Mouse (Mus musculus): ENCODE data around the gene Mapkapk5. TPM values are rescaled to one million over a fixed set of nuclear protein-coding genes. Genes with fewer than 3 reads are reported as not detected.

Mapkapk5 gene
- polyA plus RNA-seq (2015; fragmentation: Nextera tagmentation; extraction: Ambion mirVana) = 67.5 and 67.7 TPM in 2 replicates

DNA sequence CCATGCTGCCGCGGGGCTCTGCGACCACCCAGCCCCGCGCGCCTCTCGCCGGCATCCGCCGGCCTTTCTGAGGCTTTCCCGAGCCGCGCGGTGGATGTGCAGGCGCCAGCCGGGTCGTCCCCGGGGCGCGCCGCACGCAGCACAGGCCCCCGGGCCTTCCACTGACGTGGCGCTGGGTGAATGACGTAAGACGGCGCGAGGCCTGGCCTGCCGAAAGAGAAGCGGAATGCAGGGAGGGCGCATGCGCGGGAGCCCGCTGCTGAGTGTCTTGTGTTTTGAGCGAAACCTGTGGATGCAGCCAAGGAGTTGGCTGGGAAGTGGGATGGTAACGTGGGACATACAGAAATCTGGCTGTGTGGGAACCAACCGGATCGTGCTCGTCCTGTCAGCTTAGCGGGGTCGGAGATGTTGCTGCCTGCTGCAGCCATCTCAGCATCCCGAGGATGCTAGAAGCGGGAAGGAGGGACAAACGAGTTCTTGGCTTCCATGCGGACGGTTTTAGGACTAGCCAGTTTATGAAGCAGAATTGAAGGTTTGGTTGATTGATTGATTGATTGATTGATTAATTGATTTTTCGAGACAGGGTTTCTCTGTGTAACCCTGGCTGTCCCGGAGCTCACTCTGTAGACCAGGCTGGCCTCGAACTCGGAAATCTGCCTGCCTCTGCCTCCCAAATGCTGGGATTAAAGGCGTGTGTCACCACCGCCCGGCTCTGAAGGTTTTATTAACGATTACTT, at the start of gene Mapkapk5:
TSS of gene Mapkapk5 (minus strand) at position 113 of the 737 bp plus-strand sequence.
- peaks cover 38% of the 10 kb centered on the region for H3K4me1 ChIP-seq
- peak; percentile 95 for ATAC-seq (replicated peaks)
- H3K9ac ChIP-seq = peak within 1 kb of the TSS; percentile 92
- H3K36me3 ChIP-seq (replicated peaks) = no peaks in the 10 kb centered on the region
- H3K9me3 ChIP-seq = no peaks in the 10 kb centered on the region
- no peaks in the 10 kb centered on the region for H3K27me3 ChIP-seq (replicated peaks)
- H3K4me2 ChIP-seq = peak within 1 kb of the TSS; percentile 63
- H3K4me3 ChIP-seq = peak within 1 kb of the TSS; percentile 75
- 2% methylated on average over 51 of the region's 55 CpGs for WGBS
- H3K27ac ChIP-seq = peak within 1 kb of the TSS; percentile 98

DNA sequence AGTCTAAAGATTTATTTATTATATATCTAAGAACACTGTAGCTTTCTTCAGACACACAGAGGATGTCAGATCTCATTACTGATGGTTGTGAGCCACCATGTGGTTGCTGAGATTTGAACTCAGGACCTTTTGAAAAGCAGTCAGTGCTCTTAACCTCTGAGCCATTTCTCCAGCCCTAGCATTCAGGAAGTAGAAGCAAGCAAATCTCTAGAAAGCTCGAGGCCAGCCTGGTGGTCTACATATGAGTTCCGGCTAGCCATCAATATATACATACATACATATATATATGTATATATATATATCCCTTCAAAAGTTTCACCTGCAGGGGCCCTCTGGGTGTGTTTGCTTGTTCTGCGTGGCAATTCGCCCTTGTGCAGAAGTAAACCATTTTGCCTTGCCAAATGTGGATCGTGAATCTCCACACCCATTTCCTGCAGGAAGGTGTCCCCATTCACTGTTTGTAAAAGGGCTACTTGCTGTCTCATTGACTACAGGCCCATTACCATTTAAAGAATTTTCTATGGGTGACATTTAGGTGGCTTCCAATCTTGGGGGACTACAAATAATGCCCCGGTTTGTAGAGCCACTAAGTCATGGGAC, 49.1 kb upstream of the Mapkapk5 start:
- WGBS = 86% methylated on average over 6 of the region's 6 CpGs
- Histone ChIP-seq H3K4me2 (peak overlapping the region; percentile 98), H3K9ac (peak overlapping the region; percentile 75), H3K27ac (peak overlapping the region; percentile 77; the same call in 1 of the 2 replicates), H3K36me3 (replicated peaks) (no peaks in the 10 kb centered on the region), H3K4me3 (0 out of 2 replicates have a peak overlapping the region, but pooled peaks have one; percentile 77), H3K4me1 (peaks cover 30% of the 10 kb centered on the region), H3K9me3 (no peaks in the 10 kb centered on the region), H3K27me3 (replicated peaks) (no peaks in the 10 kb centered on the region)
- ATAC-seq (replicated peaks) = no peak

DNA sequence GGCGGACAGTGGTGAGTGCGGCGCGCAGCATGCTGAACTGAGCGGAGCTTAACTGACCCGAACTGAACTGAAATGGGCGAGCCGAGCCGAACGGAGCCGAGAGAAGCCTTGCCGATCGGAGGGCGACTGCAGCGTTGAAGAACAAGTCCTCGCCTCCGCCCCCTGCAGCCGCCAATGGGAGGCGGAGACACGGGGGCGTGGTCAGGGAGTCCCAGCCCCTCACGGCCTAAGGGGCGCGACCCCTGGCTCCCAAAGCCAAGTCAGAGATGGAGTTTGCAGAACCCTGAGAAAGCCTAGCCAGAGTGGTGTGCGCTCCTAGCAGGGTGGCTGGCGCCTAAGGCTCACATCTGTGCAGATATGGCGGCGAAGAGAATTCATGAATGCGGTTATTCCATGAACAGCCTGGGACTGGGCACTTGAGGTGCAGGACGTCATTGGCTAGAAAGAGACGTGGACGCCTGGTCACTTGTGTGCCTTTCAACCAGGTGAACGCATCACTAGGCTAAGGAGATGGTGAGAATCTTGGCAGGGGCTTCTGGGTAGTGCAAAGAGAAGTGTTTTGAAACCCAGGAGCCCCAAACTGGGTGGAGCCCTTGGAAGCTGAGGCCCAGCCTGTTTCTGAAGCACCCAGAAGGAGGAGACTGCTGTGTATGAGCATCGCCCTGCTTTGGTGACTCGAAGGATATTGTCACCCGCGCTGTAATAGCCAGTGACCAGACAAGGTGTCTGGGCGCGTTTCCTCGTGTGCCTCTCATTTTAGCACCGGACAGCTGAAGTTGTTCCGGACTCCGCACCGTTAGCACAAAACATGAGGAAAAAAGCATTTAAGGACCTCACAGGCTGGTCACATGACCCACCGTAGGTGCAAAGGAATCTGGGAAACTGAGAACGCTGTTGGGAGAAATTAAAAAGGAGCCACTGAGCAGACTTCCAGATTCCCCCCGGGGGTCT, 48.0 kb upstream of the Mapkapk5 start, which contains the start of gene Aldh2:
TSS of gene Aldh2 (minus strand) at position 374 of the 951 bp plus-strand sequence.
- Histone ChIP-seq H3K27me3 (replicated peaks) (no peaks in the 10 kb centered on the region), H3K27ac (peak within 1 kb of the TSS; percentile 77), H3K9me3 (no peaks in the 10 kb centered on the region), H3K4me3 (peak within 1 kb of the TSS; percentile 77), H3K4me1 (peaks cover 30% of the 10 kb centered on the region), H3K36me3 (replicated peaks) (no peaks in the 10 kb centered on the region), H3K9ac (peak within 1 kb of the TSS; percentile 75), H3K4me2 (peak within 1 kb of the TSS; percentile 98)
- WGBS = 3% methylated on average over 47 of the region's 47 CpGs
- peak; percentile 84 for ATAC-seq (replicated peaks)

- H3K9me3 ChIP-seq = no peaks in the 10 kb centered on the region
- H3K4me3 ChIP-seq = peak overlapping the region; percentile 77
- H3K36me3 ChIP-seq (replicated peaks) = no peaks in the 10 kb centered on the region
- WGBS = 4% methylated on average over 33 of the region's 33 CpGs
- H3K4me1 ChIP-seq = peaks cover 30% of the 10 kb centered on the region
- peak overlapping the region; percentile 77 for H3K27ac ChIP-seq
- H3K9ac ChIP-seq = peak overlapping the region; percentile 75
- peak; percentile 41 for ATAC-seq (replicated peaks)
- no peaks in the 10 kb centered on the region for H3K27me3 ChIP-seq (replicated peaks)
- peak overlapping the region; percentile 98 for H3K4me2 ChIP-seq
Observed at GRCm38 (mm10) chr5:121592816-121593407, 47.2 kb upstream of the Mapkapk5 start.

DNA sequence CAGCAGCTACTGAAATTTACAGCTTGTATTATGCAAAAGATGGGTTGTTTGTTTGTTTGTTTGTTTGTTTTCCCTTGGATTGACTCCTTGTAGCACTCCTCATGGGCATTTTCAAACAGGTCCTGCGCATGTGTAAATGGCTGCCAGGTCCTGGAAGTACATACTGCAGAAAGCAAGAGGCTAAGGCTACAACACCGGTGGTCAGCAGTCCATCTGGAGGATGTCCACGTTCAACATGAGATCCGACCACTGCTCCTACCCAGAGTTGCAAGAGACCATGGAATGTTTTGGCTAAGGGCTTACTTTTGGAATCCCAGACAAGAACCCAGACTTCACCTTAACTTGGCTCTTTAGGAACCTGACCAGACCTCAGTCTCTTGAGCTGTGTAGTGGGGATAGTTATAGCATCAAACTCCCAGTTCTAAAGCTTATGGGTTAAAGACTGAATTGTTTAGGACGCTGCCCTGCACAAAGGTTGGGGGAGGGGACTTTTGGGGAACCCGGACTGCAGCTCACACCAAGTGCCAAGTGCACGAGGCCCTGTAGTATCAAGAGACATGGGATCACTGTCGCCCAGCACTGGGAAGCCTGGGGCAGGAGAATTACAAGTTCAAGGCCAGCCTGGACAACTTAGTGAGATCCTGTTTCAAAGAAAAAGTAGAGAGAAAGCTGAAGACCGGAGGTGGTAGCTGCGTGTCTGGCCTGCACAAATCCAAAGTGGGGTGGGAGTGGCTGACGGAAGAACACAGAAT, 46.5 kb upstream of the Mapkapk5 start:
- H3K9ac ChIP-seq = no peak overlapping the region
- no peaks in the 10 kb centered on the region for H3K27me3 ChIP-seq (replicated peaks)
- H3K9me3 ChIP-seq = no peaks in the 10 kb centered on the region
- no peaks in the 10 kb centered on the region for H3K36me3 ChIP-seq (replicated peaks)
- H3K27ac ChIP-seq = no peak overlapping the region
- peaks cover 30% of the 10 kb centered on the region for H3K4me1 ChIP-seq
- no peak for ATAC-seq (replicated peaks)
- peak overlapping the region; percentile 98 for H3K4me2 ChIP-seq
- 65% methylated on average over 11 of the region's 11 CpGs for WGBS
- H3K4me3 ChIP-seq = peak overlapping the region; percentile 77

GRCm38 (mm10) chr5:121591417-121592063, 45.8 kb upstream of the Mapkapk5 start:
- no peaks in the 10 kb centered on the region for H3K27me3 ChIP-seq (replicated peaks)
- H3K27ac ChIP-seq = no peak overlapping the region
- ATAC-seq (replicated peaks) = no peak
- H3K36me3 ChIP-seq (replicated peaks) = no peaks in the 10 kb centered on the region
- no peak overlapping the region for H3K4me3 ChIP-seq
- H3K9me3 ChIP-seq = no peaks in the 10 kb centered on the region
- WGBS = 75% methylated on average over 11 of the region's 11 CpGs
- H3K4me2 ChIP-seq = peak overlapping the region; percentile 98
- H3K9ac ChIP-seq = no peak overlapping the region
- peaks cover 30% of the 10 kb centered on the region for H3K4me1 ChIP-seq

GRCm38 (mm10) chr5:121589928-121590327, 44.2 kb upstream of the Mapkapk5 start:
- WGBS = 90% methylated on average over 6 of the region's 6 CpGs
- Histone ChIP-seq H3K27ac (no peak overlapping the region), H3K9ac (no peak overlapping the region), H3K4me1 (peaks cover 30% of the 10 kb centered on the region), H3K27me3 (replicated peaks) (no peaks in the 10 kb centered on the region), H3K9me3 (no peaks in the 10 kb centered on the region), H3K36me3 (replicated peaks) (no peaks in the 10 kb centered on the region), H3K4me3 (no peak overlapping the region), H3K4me2 (no peak overlapping the region)
- no peak for ATAC-seq (replicated peaks)

DNA sequence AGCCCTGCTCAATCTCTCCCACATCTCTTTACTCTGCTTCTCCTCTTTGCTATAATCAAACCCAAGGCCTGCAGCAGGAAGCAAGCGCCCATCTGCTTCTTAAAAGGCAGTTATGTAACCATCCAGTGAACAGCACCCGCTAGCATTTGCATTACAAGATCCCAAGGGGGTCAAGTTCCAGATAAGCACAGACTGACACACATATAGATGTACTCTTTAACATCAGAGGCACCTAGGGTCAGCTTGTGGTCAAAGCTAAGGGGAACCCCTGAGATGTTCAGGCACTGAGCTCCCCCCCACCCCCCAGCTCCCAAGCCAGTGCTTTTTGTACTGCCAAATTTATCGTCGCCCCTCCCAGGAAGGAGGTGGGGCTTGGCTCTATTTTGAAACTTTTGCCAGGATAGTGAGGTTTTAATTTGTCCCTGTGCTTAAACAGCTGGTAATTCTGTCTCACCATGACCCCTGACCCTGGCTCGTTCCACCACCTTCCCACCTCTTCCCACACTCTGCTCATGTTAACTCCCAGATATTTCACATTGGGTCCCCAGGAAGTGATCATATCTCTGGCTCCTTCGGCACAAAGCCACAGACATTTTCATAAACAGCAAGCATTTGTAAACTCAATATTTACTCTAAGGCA, 40.8 kb upstream of the Mapkapk5 start:
- H3K4me2 ChIP-seq = no peak overlapping the region
- no peak overlapping the region for H3K27ac ChIP-seq
- no peaks in the 10 kb centered on the region for H3K9me3 ChIP-seq
- ATAC-seq (replicated peaks) = no peak
- no peaks in the 10 kb centered on the region for H3K27me3 ChIP-seq (replicated peaks)
- 76% methylated on average over 6 of the region's 6 CpGs for WGBS
- no peaks in the 10 kb centered on the region for H3K4me1 ChIP-seq
- H3K9ac ChIP-seq = no peak overlapping the region
- no peaks in the 10 kb centered on the region for H3K36me3 ChIP-seq (replicated peaks)
- no peak overlapping the region for H3K4me3 ChIP-seq

DNA sequence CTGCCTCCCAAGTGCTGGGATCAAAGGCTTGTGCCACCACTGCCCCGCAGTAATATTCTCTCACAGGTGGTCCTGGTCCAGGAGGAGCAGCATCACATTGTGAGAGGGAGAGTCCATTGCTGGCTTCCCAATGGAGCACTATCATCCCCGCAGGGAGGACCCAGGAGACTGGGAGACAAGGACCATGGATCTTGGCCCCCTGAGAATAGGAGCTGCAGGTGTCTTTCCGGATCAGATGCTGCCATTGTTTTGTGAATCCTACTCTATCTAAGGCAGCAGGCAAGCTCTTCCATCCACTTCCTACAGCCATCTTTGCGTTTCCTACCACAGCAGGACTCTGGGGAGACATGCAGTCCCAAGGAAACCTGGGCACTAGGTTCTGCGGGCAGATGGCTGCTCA, 40.0 kb upstream of the Mapkapk5 start:
- Histone ChIP-seq H3K4me2 (no peak overlapping the region), H3K27me3 (replicated peaks) (no peaks in the 10 kb centered on the region), H3K4me3 (no peak overlapping the region), H3K9ac (no peak overlapping the region), H3K4me1 (no peaks in the 10 kb centered on the region), H3K36me3 (replicated peaks) (no peaks in the 10 kb centered on the region), H3K9me3 (no peaks in the 10 kb centered on the region), H3K27ac (no peak overlapping the region)
- 88% methylated on average over 5 of the region's 5 CpGs for WGBS
- ATAC-seq (replicated peaks) = no peak

- Histone ChIP-seq H3K4me1 (no peaks in the 10 kb centered on the region), H3K9me3 (no peaks in the 10 kb centered on the region), H3K36me3 (replicated peaks) (peaks cover 2% of the 10 kb centered on the region; the same call in 1 of the 2 replicates), H3K4me2 (no peak overlapping the region), H3K27ac (no peak overlapping the region), H3K9ac (no peak overlapping the region), H3K4me3 (no peak overlapping the region), H3K27me3 (replicated peaks) (no peaks in the 10 kb centered on the region)
- WGBS = 95% methylated on average over 10 of the region's 10 CpGs
- no peak for ATAC-seq (replicated peaks)
Observed at GRCm38 (mm10) chr5:121585005-121585404, 39.3 kb upstream of the Mapkapk5 start.
